Mouse (Mus musculus): ENCODE results near the gene Arf6.
"Not testable (repeated sequence)": the region's sequence is repeated elsewhere in the genome, so short reads cannot be mapped to it uniquely, and the experiment has no call there.

Arf6 gene

GRCm38 (mm10) chr12:69373850-69374766 lies 2.2 kb downstream of the Arf6 start:
- no peak for DNase-seq (ENCODE audit: low read depth, low spot score)

GRCm38 (mm10) chr12:69376132-69376531 lies 4.2 kb downstream of the Arf6 start:
- DNase-seq (ENCODE audit: low read depth, low spot score): no peak

GRCm38 (mm10) chr12:69377188-69377587 lies 5.2 kb downstream of the Arf6 start:
- no peak for DNase-seq (ENCODE audit: low read depth, low spot score)

GRCm38 (mm10) chr12:69377636-69378035 lies 5.7 kb downstream of the Arf6 start:
- DNase-seq (ENCODE audit: low read depth, low spot score): not testable (repeated sequence)

- DNase-seq (ENCODE audit: low read depth, low spot score): no peak
Measured at GRCm38 (mm10) chr12:69378558-69379454, 6.9 kb downstream of the Arf6 start.

GRCm38 (mm10) chr12:69382880-69383279 lies 10.9 kb downstream of the Arf6 start:
- no peak for DNase-seq (ENCODE audit: low read depth, low spot score)

- DNase-seq (ENCODE audit: low read depth, low spot score): no peak
Measured at GRCm38 (mm10) chr12:69384606-69385005, 12.7 kb downstream of the Arf6 start.

GRCm38 (mm10) chr12:69385542-69386280 lies 13.8 kb downstream of the Arf6 start:
- no peak for DNase-seq (ENCODE audit: low read depth, low spot score)

- not testable (repeated sequence) for DNase-seq (ENCODE audit: low read depth, low spot score)
Measured at GRCm38 (mm10) chr12:69386281-69386732, 14.4 kb downstream of the Arf6 start.

GRCm38 (mm10) chr12:69388321-69388869 lies 16.4 kb downstream of the Arf6 start:
- DNase-seq (ENCODE audit: low read depth, low spot score): no peak

GRCm38 (mm10) chr12:69389273-69389938 lies 17.5 kb downstream of the Arf6 start:
- DNase-seq (ENCODE audit: low read depth, low spot score): no peak

- no peak for DNase-seq (ENCODE audit: low read depth, low spot score)
Measured at GRCm38 (mm10) chr12:69390000-69390698, 18.2 kb downstream of the Arf6 start.

GRCm38 (mm10) chr12:69393076-69393475 lies 21.1 kb downstream of the Arf6 start:
- no peak for DNase-seq (ENCODE audit: low read depth, low spot score)

GRCm38 (mm10) chr12:69394456-69394855 lies 22.5 kb downstream of the Arf6 start:
- DNase-seq (ENCODE audit: low read depth, low spot score): no peak

GRCm38 (mm10) chr12:69400367-69400766 lies 28.4 kb downstream of the Arf6 start:
- no peak for DNase-seq (ENCODE audit: low read depth, low spot score)

GRCm38 (mm10) chr12:69400871-69401286 lies 28.9 kb downstream of the Arf6 start:
- DNase-seq (ENCODE audit: low read depth, low spot score): no peak

- DNase-seq (ENCODE audit: low read depth, low spot score): no peak
Measured at GRCm38 (mm10) chr12:69402100-69402499, 30.1 kb downstream of the Arf6 start.

- DNase-seq (ENCODE audit: low read depth, low spot score): no peak
Measured at GRCm38 (mm10) chr12:69402594-69403167, 30.7 kb downstream of the Arf6 start.

GRCm38 (mm10) chr12:69410767-69411166 lies 38.8 kb downstream of the Arf6 start:
- no peak for DNase-seq (ENCODE audit: low read depth, low spot score)

- DNase-seq (ENCODE audit: low read depth, low spot score): no peak
Measured at GRCm38 (mm10) chr12:69411936-69412335, 40.0 kb downstream of the Arf6 start.
